Mouse (Mus musculus) embryonic facial prominence, embryonic 11.5 days (tissue): ENCODE data around the gene Srl. TPM values are rescaled to one million over a fixed set of nuclear protein-coding genes. Genes with fewer than 3 reads are reported as not detected.

ENCODE experiments used
- ATAC-seq: fragments of 200-750 bp; cut with Nextera tagmentation; replicated peaks from 2 replicates; pipeline ENCODE4 v1.8.0; 2017; ENCODE audit warnings: low read depth; ENCODE audit not compliant: insufficient number of reproducible peaks, low FRiP score, low TSS enrichment
- DNase-seq: peaks from one replicate; pipeline ENCODE4 v3.0.0-alpha.2; 2015; ENCODE audit warnings: low spot score
- H3K27ac ChIP-seq: fragments of 300-500 bp; sonication (generic); replicated peaks from 2 replicates; pipeline ENCODE4 v1.5.1; 2014; ENCODE audit warnings: mild to moderate bottlenecking, low read depth, low read length, control low read depth
- H3K27me3 ChIP-seq: fragments of 300-500 bp; sonication (generic); 2 replicates; pipeline ENCODE4 v1.6.1; 2014; ENCODE audit warnings: mild to moderate bottlenecking, low read length, moderate library complexity, mixed read lengths; ENCODE audit not compliant: control insufficient read depth, insufficient read depth
- H3K36me3 ChIP-seq: fragments of 300-500 bp; sonication (generic); replicated peaks from 2 replicates; pipeline ENCODE4 v1.6.1; 2014; ENCODE audit warnings: low read depth, mild to moderate bottlenecking, low read length, moderate library complexity, mixed read lengths; ENCODE audit not compliant: control insufficient read depth, insufficient read depth
- H3K4me1 ChIP-seq: fragments of 300-500 bp; sonication (generic); 2 replicates; pipeline ENCODE4 v1.6.1; 2014; ENCODE audit warnings: low read length, mixed read lengths; ENCODE audit not compliant: control insufficient read depth, insufficient read depth
- H3K4me2 ChIP-seq: fragments of 300-500 bp; sonication (generic); 2 replicates; pipeline ENCODE4 v1.6.1; 2014; ENCODE audit warnings: low read depth, mild to moderate bottlenecking, control low read depth, low read length, moderate library complexity
- H3K4me3 ChIP-seq: fragments of 300-500 bp; sonication (generic); 2 replicates; pipeline ENCODE4 v1.5.1; 2014; ENCODE audit warnings: low read depth, low read length, control low read depth
- H3K9ac ChIP-seq: fragments of 300-500 bp; sonication (generic); replicated peaks from 2 replicates; pipeline ENCODE4 v1.6.1; 2014; ENCODE audit warnings: mild to moderate bottlenecking, control low read depth, low read length
- H3K9me3 ChIP-seq: fragments of 300-500 bp; sonication (generic); replicated peaks from 2 replicates; pipeline ENCODE4 v1.6.1; 2016; ENCODE audit warnings: mild to moderate bottlenecking, low read length, inconsistent platforms, mixed read lengths; ENCODE audit not compliant: control insufficient read depth
- WGBS: fragments of 180-500 bp; shearing (Covaris S2); extraction: QIAGEN DNeasy Blood & Tissue Kit; methylation state at CpG from one replicate; pipeline ENCODE4 v1.1.7; 2014; 5-methylcytosine and 5-hydroxymethylcytosine counted together
- polyA plus RNA-seq: library from polyadenylated mRNA; unstranded; fragments of >200 nt; fragmentation: Nextera tagmentation; extraction: Ambion mirVana; gene quantifications from 2 replicates; pipeline ENCODE4 v1.2.1, GENCODE M21; 2014

The Srl gene
- polyA plus RNA-seq, 1 experiment from 2014 or later = 32.7 TPM

DNA sequence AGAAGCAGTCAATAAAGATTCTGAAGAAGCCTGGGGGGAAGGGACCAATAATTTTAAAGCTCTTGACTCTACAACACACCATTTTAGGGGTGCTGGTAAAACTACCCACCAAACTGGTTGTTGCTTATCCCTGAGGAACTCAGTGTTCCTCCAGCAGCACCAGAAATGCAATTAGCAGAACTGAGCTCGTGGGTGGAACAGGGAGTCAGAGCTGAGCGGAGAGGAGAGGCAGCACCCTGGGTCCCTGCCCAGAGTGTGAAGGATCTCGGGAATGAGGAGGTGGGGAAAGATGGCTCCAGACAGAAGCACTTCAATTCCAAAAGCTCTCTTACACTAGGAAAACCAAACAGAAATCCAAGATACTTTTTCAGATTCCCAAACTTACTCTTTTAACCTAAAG, 68.9 kb downstream of the Srl start:
- Histone ChIP-seq H3K27ac (no peak overlapping the region), H3K9ac (no peak overlapping the region), H3K4me2 (no peak overlapping the region), H3K4me3 (no peak overlapping the region), H3K9me3 (no peaks in the 10 kb centered on the region), H3K27me3 (no peaks in the 10 kb centered on the region), H3K4me1 (no peaks in the 10 kb centered on the region; the same call in 1 of the 2 replicates), H3K36me3 (no peaks in the 10 kb centered on the region)
- no peak for DNase-seq
- ATAC-seq = no peak
- WGBS = 58% methylated on average over 3 of the region's 3 CpGs

DNA sequence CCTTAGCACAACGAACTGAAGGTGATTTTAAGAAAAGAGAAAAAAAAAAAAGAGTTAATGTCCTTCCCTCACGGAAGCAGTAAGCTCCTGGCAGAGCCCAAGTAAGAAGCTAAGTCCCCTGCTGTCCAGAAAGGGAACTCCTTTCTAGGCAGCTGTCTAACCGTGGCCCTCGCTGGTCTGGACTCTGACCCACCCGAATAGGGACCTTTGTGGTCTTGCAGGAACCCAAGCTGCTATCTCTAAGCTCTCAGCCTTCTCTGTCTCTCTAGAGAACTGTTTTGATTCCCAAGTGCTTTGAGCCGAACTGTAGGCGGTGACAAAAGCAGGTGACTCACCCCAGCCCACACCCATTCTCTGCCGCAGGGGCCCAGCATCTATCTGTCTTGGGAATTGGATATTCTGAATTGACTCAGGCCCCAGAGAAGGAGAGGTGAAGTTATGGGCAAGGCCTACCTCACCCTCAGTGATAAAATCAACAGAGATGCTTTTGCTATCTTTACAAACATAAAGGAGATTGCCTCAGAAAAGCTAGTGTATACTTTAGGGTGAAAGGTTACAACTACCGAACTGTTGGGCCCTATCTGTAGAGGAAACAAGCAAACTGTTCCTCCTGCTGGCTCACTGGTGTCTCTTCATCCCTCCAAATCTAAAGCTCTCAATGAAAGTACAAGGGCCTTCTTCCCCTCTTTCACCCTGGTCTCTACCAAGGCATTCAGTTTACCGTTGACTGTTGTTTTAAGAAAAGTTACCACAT, 71.8 kb downstream of the Srl start:
- Histone ChIP-seq H3K27me3 (no peaks in the 10 kb centered on the region), H3K4me1 (no peaks in the 10 kb centered on the region; the same call in 1 of the 2 replicates), H3K4me3 (no peak overlapping the region), H3K36me3 (no peaks in the 10 kb centered on the region), H3K9me3 (no peaks in the 10 kb centered on the region), H3K27ac (no peak overlapping the region), H3K4me2 (no peak overlapping the region), H3K9ac (no peak overlapping the region)
- DNase-seq (no peak), ATAC-seq (no peak)
- 71% methylated on average over 10 of the region's 10 CpGs for WGBS

- Histone ChIP-seq H3K27me3 (no peaks in the 10 kb centered on the region), H3K9me3 (no peaks in the 10 kb centered on the region), H3K36me3 (no peaks in the 10 kb centered on the region), H3K4me2 (no peak overlapping the region), H3K27ac (no peak overlapping the region), H3K4me3 (no peak overlapping the region), H3K9ac (no peak overlapping the region), H3K4me1 (no peaks in the 10 kb centered on the region)
- ATAC-seq (no peak), DNase-seq (no peak)
- 85% methylated on average over 9 of the region's 9 CpGs for WGBS
These were observed 77.0 kb downstream of the Srl start for GRCm38 (mm10) chr16:4464529-4465089.

DNA sequence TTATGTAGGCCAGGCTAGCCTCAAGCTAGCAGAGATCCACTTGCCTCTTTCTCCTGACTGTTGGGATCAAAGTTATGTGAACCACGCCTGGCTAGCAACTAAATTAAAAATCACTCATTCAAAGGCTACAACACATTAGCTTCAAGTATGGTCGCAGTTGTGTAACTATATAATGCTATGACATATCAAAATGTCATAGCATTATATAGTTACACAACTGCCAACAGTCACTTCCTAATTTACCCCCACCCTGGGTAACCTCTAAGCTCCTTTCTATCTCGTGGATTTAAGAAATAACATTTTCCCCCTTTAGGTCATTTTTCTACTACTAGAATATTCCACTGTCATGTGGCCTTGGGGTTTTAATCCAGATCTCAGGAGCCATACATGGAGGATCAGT, 83.7 kb downstream of the Srl start:
- 88% methylated on average over 3 of the region's 3 CpGs for WGBS

GRCm38 (mm10) chr16:4456391-4456790, 85.2 kb downstream of the Srl start:
- Histone ChIP-seq H3K27ac (no peak overlapping the region), H3K9ac (no peak overlapping the region), H3K4me1 (no peaks in the 10 kb centered on the region), H3K4me2 (no peak overlapping the region), H3K9me3 (no peaks in the 10 kb centered on the region), H3K4me3 (no peak overlapping the region), H3K36me3 (no peaks in the 10 kb centered on the region), H3K27me3 (no peaks in the 10 kb centered on the region)
- ATAC-seq (no peak), DNase-seq (no peak)
- WGBS = 84% methylated on average over 5 of the region's 5 CpGs

More for the DNA sequence above, 83.7 kb downstream of the Srl start:
- DNase-seq = no peak
- Histone ChIP-seq H3K27ac (no peak overlapping the region), H3K9me3 (no peaks in the 10 kb centered on the region), H3K4me1 (no peaks in the 10 kb centered on the region), H3K4me2 (no peak overlapping the region), H3K4me3 (no peak overlapping the region), H3K27me3 (no peaks in the 10 kb centered on the region), H3K9ac (no peak overlapping the region), H3K36me3 (no peaks in the 10 kb centered on the region)
- ATAC-seq = no peak

GRCm38 (mm10) chr16:4455693-4456092, 85.9 kb downstream of the Srl start:
- Histone ChIP-seq H3K27me3 (no peaks in the 10 kb centered on the region), H3K36me3 (no peaks in the 10 kb centered on the region), H3K4me3 (no peak overlapping the region), H3K4me1 (no peaks in the 10 kb centered on the region), H3K4me2 (no peak overlapping the region), H3K27ac (no peak overlapping the region), H3K9ac (no peak overlapping the region), H3K9me3 (no peaks in the 10 kb centered on the region)
- WGBS = 70% methylated on average over 4 of the region's 4 CpGs
- ATAC-seq (no peak), DNase-seq (peak; percentile 6)

DNA sequence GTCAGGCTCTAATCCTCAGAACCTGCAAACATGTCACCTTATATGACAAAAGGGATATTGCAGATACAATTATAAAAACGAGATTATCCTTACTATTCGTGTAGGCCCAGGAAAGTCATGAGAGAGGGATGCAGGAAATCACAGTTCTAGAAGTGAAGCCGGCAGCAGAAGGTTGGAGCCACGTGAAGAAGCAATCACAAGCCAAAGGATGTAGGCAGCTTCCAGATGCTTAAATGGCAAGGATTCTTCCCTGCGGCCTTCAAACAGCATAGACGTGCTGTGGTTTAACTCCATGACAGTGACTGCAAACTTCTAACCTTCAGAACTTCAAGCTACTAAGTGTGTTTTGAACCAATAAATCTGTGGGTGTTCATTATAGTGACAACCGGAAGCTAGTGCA, 87.1 kb downstream of the Srl start:
- WGBS = 87% methylated on average over 7 of the region's 7 CpGs
- ATAC-seq = no peak

GRCm38 (mm10) chr16:4449418-4449817, 92.2 kb downstream of the Srl start:
- DNase-seq = no peak
- ATAC-seq = no peak
- H3K4me1 ChIP-seq = no peaks in the 10 kb centered on the region
- H3K27me3 ChIP-seq = no peaks in the 10 kb centered on the region
- no peak overlapping the region for H3K4me3 ChIP-seq
- H3K36me3 ChIP-seq = no peaks in the 10 kb centered on the region
- H3K4me2 ChIP-seq = no peak overlapping the region
- no peaks in the 10 kb centered on the region for H3K9me3 ChIP-seq
- H3K9ac ChIP-seq = no peak overlapping the region
- WGBS = 91% methylated on average over 6 of the region's 6 CpGs
- H3K27ac ChIP-seq = no peak overlapping the region

More for the DNA sequence above, 87.1 kb downstream of the Srl start:
- no peaks in the 10 kb centered on the region for H3K27me3 ChIP-seq
- DNase-seq = no peak
- H3K4me1 ChIP-seq = no peaks in the 10 kb centered on the region
- H3K9ac ChIP-seq = no peak overlapping the region
- no peaks in the 10 kb centered on the region for H3K9me3 ChIP-seq
- no peaks in the 10 kb centered on the region for H3K36me3 ChIP-seq
- H3K4me2 ChIP-seq = no peak overlapping the region
- no peak overlapping the region for H3K27ac ChIP-seq
- no peak overlapping the region for H3K4me3 ChIP-seq
